Mouse (Mus musculus): ENCODE results near the gene Fra10ac1. TPM values are rescaled to one million over a fixed set of nuclear protein-coding genes. Genes with fewer than 3 reads are reported as not detected.

Gene Fra10ac1
- polyA plus RNA-seq (2016; fragmentation: Nextera tagmentation; extraction: Ambion mirVana), result 45.8 and 47.6 TPM in 2 replicates

DNA sequence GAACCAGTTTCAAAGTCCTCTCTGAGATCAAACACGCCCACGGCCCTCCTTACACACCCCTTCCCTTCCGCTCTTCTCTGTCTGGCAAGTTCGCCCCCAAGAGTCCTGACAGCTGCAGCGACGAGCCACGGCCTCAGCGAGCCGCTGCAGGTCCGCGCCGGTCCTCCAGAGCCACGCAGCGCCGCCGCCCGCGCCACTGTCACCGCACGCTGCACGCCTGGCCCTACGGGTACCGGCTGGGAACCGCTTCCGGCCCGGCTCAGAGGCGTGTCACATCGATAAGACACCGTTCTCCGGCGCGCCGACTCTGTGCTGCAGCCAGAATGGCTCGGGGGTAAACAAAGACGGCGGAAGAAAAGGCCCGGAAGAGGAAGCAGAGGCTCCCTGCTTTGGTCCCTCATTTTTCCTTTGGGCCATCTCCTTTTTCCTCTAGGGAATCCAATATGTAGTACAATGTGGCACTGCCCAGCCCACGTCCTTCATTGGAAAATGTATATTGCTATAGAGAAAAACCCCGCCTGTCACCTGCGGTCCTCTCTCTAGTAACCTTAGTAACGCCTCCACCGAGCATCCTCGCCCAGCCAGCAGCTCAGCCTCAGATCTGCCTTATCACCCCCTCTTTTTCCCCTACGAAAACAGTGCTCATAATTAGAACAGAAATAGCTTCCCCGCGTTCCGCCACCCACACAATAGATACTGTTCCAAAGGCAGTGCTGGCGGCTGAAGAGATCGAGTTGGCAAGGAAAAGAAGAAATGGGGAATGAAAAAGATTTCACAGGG is at the start of gene Fra10ac1:
Gene Fra10ac1 (minus strand): TSS at position 252 of the 780 bp plus-strand sequence.
- Histone ChIP-seq H3K4me1 (peaks cover 12% of the 10 kb centered on the region), H3K36me3 (replicated peaks) (peaks cover 7% of the 10 kb centered on the region; the same call in 1 of the 2 replicates), H3K9me3 (peaks cover 4% of the 10 kb centered on the region; the same call in 1 of the 2 replicates), H3K27ac (peak within 1 kb of the TSS; percentile 90), H3K4me3 (peak within 1 kb of the TSS; percentile 76), H3K27me3 (ENCODE audit: poor library complexity, severe bottlenecking) (no peaks in the 10 kb centered on the region)
- DNase-seq (ENCODE audit: extremely low spot score, low spot score), result peak; percentile 91
- under 1% methylated on average over 49 of the region's 49 CpGs for WGBS

DNA sequence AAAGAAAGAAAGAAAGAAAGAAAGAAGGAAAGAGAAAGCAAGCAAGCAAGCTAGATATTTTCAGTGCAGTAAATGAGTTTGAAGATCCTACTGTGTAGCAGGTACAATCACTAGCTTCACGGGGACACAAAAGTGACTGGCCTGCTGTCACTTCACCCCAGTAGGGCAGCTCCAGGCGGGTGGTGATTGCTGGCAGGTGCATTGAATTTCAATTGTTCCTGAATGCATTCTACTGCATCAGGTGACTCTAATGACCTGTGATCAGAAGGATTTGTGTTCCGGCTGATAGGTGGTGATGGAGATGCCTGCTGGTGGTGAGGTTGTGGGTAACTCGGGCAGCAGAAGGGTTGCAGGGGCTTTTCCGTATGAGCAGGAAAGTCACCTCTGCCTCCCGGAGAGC is 47.1 kb upstream of the Fra10ac1 start:
- Histone ChIP-seq H3K4me3 (no peak overlapping the region), H3K4me1 (peaks cover 6% of the 10 kb centered on the region; the same call in 1 of the 2 replicates), H3K27me3 (ENCODE audit: poor library complexity, severe bottlenecking) (0 out of 2 replicates have a peak, but pooled peaks cover under 1% of the 10 kb centered on the region), H3K9me3 (no peaks in the 10 kb centered on the region), H3K36me3 (replicated peaks) (no peaks in the 10 kb centered on the region), H3K27ac (no peak overlapping the region)
- DNase-seq (ENCODE audit: extremely low spot score, low spot score), result no peak
- 34% methylated on average over 6 of the region's 6 CpGs for WGBS

DNA sequence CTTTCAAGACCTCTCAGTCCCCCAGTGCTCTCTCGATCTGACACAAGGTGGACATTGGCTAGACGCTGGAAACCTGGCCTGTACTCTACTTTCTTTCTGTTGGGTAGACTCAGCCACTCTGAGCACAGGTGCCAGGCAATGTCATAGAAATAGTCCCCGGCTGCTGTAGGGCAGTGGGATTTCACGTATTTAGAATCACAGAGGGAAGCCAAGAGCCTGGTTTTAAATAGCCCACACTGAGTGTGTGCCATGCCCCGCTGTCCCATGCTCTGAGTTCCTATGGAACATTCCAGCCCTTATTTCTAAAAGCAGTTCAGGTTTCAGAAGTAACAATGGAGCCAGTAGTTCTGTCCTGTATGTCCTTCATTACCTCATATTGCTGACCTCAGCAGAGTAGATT is 43.5 kb upstream of the Fra10ac1 start:
- H3K4me1 ChIP-seq, result peaks cover 22% of the 10 kb centered on the region
- no peaks in the 10 kb centered on the region for H3K9me3 ChIP-seq
- DNase-seq (ENCODE audit: extremely low spot score, low spot score), result no peak
- H3K36me3 ChIP-seq (replicated peaks), result no peaks in the 10 kb centered on the region
- H3K27me3 ChIP-seq (ENCODE audit: poor library complexity, severe bottlenecking), result peaks cover 34% of the 10 kb centered on the region
- H3K27ac ChIP-seq, result no peak overlapping the region
- no peak overlapping the region for H3K4me3 ChIP-seq
- WGBS, result 85% methylated on average over 5 of the region's 5 CpGs

DNA sequence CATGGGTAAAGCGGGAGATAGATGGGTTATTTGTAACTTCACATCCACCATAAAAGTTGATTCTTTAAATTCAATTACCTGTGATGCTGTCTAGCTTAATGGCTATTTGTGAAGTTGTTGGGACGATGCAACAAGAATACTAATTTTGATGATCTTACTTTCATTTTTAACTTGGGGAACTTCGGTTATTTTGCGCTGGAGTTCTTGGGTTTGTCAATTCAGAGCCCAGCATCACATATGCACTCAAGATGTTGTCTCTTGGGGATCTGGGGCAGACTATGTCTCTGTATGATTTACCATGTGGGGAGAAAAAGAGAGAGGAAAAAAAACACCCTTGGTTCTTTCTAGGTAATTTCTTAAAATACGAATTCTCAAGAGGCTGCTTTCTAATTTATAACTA is 41.8 kb upstream of the Fra10ac1 start:
- Histone ChIP-seq H3K9me3 (no peaks in the 10 kb centered on the region), H3K27ac (no peak overlapping the region), H3K27me3 (ENCODE audit: poor library complexity, severe bottlenecking) (peaks cover 34% of the 10 kb centered on the region), H3K36me3 (replicated peaks) (no peaks in the 10 kb centered on the region), H3K4me1 (peaks cover 19% of the 10 kb centered on the region), H3K4me3 (no peak overlapping the region)
- WGBS, result 90% methylated on average over 5 of the region's 5 CpGs
- no peak for DNase-seq (ENCODE audit: extremely low spot score, low spot score)

- no peak within 1 kb of the TSS for H3K27ac ChIP-seq
These were observed 40.8 kb upstream of the Fra10ac1 start, which contains the start of gene Lgi1 for GRCm38 (mm10) chr19:38264505-38265500. Lgi1 (plus strand) TSS chr19:38264536.

DNA sequence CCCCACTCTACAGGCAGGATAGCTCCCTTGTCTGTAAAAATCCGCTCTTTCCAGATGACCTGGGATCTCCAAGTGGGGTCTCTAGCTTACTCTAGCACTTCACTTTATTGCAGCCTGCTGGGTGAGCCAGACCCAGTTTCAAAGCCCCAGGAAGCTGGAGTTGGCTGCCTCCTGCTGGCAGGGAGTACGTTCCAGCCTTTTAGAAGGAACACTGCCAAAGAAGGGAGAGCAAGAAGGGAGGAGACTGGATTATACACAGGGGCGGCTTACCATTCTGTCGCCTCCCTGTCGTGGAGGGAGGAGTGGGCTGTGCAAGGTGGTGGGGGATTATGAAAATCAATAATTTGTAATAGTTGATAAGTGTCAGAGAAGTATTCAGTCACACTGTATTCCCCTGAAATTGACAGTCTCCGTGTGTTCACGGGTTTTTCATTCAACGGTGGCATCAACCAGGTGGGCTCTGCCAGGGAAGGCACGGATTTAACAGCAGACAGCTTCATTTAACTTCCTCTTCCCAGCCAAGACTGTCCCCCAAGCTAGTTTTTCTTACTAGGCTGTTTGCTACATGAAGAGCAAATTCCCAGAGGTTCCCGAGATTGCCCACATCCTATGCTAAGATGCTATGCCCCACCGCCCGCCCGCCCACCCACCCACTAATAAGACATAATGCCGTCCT is 40.0 kb upstream of the Fra10ac1 start:
- DNase-seq (ENCODE audit: extremely low spot score, low spot score), result no peak
- Histone ChIP-seq H3K9me3 (no peaks in the 10 kb centered on the region), H3K4me3 (peak overlapping the region; percentile 33), H3K4me1 (peaks cover 31% of the 10 kb centered on the region), H3K27ac (no peak overlapping the region), H3K27me3 (ENCODE audit: poor library complexity, severe bottlenecking) (peaks cover 34% of the 10 kb centered on the region), H3K36me3 (replicated peaks) (no peaks in the 10 kb centered on the region)
- WGBS, result 25% methylated on average over 14 of the region's 14 CpGs

More at GRCm38 (mm10) chr19:38264505-38265500, 40.8 kb upstream of the Fra10ac1 start, which contains the start of gene Lgi1:
- H3K4me3 ChIP-seq, result peak within 1 kb of the TSS; percentile 33
- WGBS, result 29% methylated on average over 21 of the region's 21 CpGs
- no peaks in the 10 kb centered on the region for H3K36me3 ChIP-seq (replicated peaks)
- peaks cover 27% of the 10 kb centered on the region for H3K4me1 ChIP-seq
- H3K27me3 ChIP-seq (ENCODE audit: poor library complexity, severe bottlenecking), result peaks cover 34% of the 10 kb centered on the region
- DNase-seq (ENCODE audit: extremely low spot score, low spot score), result no peak
- no peaks in the 10 kb centered on the region for H3K9me3 ChIP-seq

- 83% methylated on average over 5 of the region's 5 CpGs for WGBS
- Histone ChIP-seq H3K27me3 (ENCODE audit: poor library complexity, severe bottlenecking) (peaks cover 34% of the 10 kb centered on the region), H3K36me3 (replicated peaks) (no peaks in the 10 kb centered on the region), H3K4me1 (peaks cover 32% of the 10 kb centered on the region), H3K4me3 (no peak overlapping the region), H3K27ac (no peak overlapping the region), H3K9me3 (no peaks in the 10 kb centered on the region)
- DNase-seq (ENCODE audit: extremely low spot score, low spot score), result no peak
These were observed 37.4 kb upstream of the Fra10ac1 start for GRCm38 (mm10) chr19:38261351-38261750.

GRCm38 (mm10) chr19:38260346-38260745 is 36.4 kb upstream of the Fra10ac1 start:
- no peaks in the 10 kb centered on the region for H3K36me3 ChIP-seq (replicated peaks)
- WGBS, result 65% methylated on average over 4 of the region's 4 CpGs
- no peak overlapping the region for H3K27ac ChIP-seq
- DNase-seq (ENCODE audit: extremely low spot score, low spot score), result no peak
- peaks cover 26% of the 10 kb centered on the region for H3K27me3 ChIP-seq (ENCODE audit: poor library complexity, severe bottlenecking)
- H3K4me1 ChIP-seq, result peaks cover 36% of the 10 kb centered on the region
- no peak overlapping the region for H3K4me3 ChIP-seq
- no peaks in the 10 kb centered on the region for H3K9me3 ChIP-seq

DNA sequence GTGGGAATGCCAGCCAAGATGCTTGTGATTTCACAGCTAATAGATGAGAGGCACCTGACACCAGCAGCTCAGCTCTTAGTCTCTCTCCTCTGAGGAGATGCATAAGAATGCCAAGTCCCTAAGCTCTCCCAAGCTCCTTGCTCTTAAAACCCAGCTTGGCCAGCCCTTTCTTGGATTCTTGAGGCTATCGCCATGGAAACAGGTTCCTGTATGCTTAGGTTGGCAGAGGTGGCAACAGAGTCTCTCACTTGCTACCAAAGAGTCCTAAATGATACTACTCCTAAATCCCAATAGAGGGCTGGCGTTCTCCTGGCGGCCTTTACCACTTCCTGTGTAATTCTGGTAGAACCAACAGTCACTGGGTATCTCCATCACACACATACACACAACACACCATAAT is 35.5 kb upstream of the Fra10ac1 start:
- Histone ChIP-seq H3K4me1 (peaks cover 31% of the 10 kb centered on the region), H3K4me3 (no peak overlapping the region), H3K9me3 (no peaks in the 10 kb centered on the region), H3K27me3 (ENCODE audit: poor library complexity, severe bottlenecking) (peaks cover 18% of the 10 kb centered on the region), H3K27ac (no peak overlapping the region), H3K36me3 (replicated peaks) (no peaks in the 10 kb centered on the region)
- 87% methylated on average over 3 of the region's 3 CpGs for WGBS
- no peak for DNase-seq (ENCODE audit: extremely low spot score, low spot score)

DNA sequence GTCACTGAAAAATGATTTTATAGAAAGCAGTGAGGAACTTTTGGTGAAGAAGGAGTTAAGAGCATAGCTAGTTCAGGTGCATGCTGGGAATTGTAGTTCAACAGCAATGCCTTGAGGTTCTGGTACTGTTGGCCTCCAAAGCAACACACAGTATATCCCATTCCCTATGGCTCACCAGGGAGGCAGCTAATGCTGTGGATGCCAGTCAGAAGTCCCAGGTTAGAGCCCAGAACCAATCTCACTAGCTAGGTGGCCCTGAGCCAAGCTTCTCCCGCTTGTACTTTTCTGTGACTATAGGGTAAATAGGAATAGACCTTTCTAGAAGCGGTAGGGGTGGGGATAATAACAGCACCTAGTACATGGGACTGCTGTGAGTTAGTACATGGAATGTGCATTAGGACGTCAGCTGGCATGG is 34.7 kb upstream of the Fra10ac1 start:
- Histone ChIP-seq H3K27ac (no peak overlapping the region), H3K36me3 (replicated peaks) (no peaks in the 10 kb centered on the region), H3K4me1 (peaks cover 28% of the 10 kb centered on the region), H3K4me3 (no peak overlapping the region), H3K9me3 (no peaks in the 10 kb centered on the region), H3K27me3 (ENCODE audit: poor library complexity, severe bottlenecking) (peaks cover 10% of the 10 kb centered on the region)
- DNase-seq (ENCODE audit: extremely low spot score, low spot score), result no peak
- WGBS, result 83% methylated on average over 3 of the region's 3 CpGs

GRCm38 (mm10) chr19:38253796-38254195 is 29.8 kb upstream of the Fra10ac1 start:
- no peak for DNase-seq (ENCODE audit: extremely low spot score, low spot score)

GRCm38 (mm10) chr19:38249627-38250026 is 25.7 kb upstream of the Fra10ac1 start:
- DNase-seq (ENCODE audit: extremely low spot score, low spot score), result no peak
- H3K36me3 ChIP-seq (replicated peaks), result no peaks in the 10 kb centered on the region
- H3K4me1 ChIP-seq, result peaks cover 28% of the 10 kb centered on the region
- no peak overlapping the region for H3K4me3 ChIP-seq
- 83% methylated on average over 8 of the region's 8 CpGs for WGBS
- H3K9me3 ChIP-seq, result no peaks in the 10 kb centered on the region
- no peaks in the 10 kb centered on the region for H3K27me3 ChIP-seq (ENCODE audit: poor library complexity, severe bottlenecking)
- H3K27ac ChIP-seq, result no peak overlapping the region

More at GRCm38 (mm10) chr19:38253796-38254195, 29.8 kb upstream of the Fra10ac1 start:
- Histone ChIP-seq H3K4me3 (no peak overlapping the region), H3K9me3 (no peaks in the 10 kb centered on the region), H3K4me1 (peaks cover 13% of the 10 kb centered on the region), H3K27me3 (ENCODE audit: poor library complexity, severe bottlenecking) (no peaks in the 10 kb centered on the region), H3K36me3 (replicated peaks) (no peaks in the 10 kb centered on the region), H3K27ac (no peak overlapping the region)
- 61% methylated on average over 6 of the region's 6 CpGs for WGBS

Data from forebrain, embryonic 10.5 days (tissue).